Comparison of ENCODE assay signal across 8 mouse cellular contexts in genomic region chr9:108459939-108460318, GRCm38 (mm10). TPM values are rescaled to one million over a fixed set of nuclear protein-coding genes. Genes with fewer than 3 reads are reported as not detected.
A peak's percentile ranks its signal among the peaks of the same experiment; 100 is the strongest.
DNase-seq lines count a peak whose midpoint lies in the region; ATAC-seq and TF ChIP-seq lines count a peak whose summit lies in the region.

No protein-coding gene starts in this region.

- TF ChIP-seq POLR2A in ES-Bruce4 (IDR thresholded peaks at IDR 0.05; ENCODE audit: insufficient read depth, low read length): no peak

- TF ChIP-seq CTCF in C2C12 (IDR thresholded peaks at IDR 0.05; ENCODE audit: control insufficient read depth, insufficient read depth, insufficient read length) (no peak), ES-Bruce4 (IDR thresholded peaks at IDR 0.05; ENCODE audit: low read depth, low read length) (no peak)

- H3K27me3 ChIP-seq in C2C12 (ENCODE audit: control insufficient read depth, insufficient read depth, insufficient read length) (no peaks in the 10 kb centered on the region), ES-Bruce4 (ENCODE audit: control insufficient read depth, insufficient read depth, low read length, poor library complexity, severe bottlenecking) (no peaks in the 10 kb centered on the region)
- no peaks in the 10 kb centered on the region for H3K27me3 ChIP-seq in heart, embryonic 15.5 days
- no peaks in the 10 kb centered on the region for H3K27me3 ChIP-seq in liver, embryonic 16.5 days (ENCODE audit: control insufficient read depth, insufficient read depth, low read depth, low read length)

- H3K9me3 ChIP-seq in ES-Bruce4 (replicated peaks; ENCODE audit: control insufficient read depth, insufficient read depth, low read length, poor library complexity, severe bottlenecking): no peaks in the 10 kb centered on the region
- H3K9me3 ChIP-seq in heart, embryonic 15.5 days (replicated peaks): no peaks in the 10 kb centered on the region
- no peaks in the 10 kb centered on the region for H3K9me3 ChIP-seq in liver, embryonic 16.5 days (replicated peaks; ENCODE audit: control insufficient read depth, low read length)

- H3K4me1 ChIP-seq in ES-Bruce4 (ENCODE audit: control insufficient read depth, insufficient read depth, low read length): peaks cover 10% of the 10 kb centered on the region
- H3K4me1 ChIP-seq in heart, embryonic 15.5 days (replicated peaks): peaks cover 21% of the 10 kb centered on the region
- peaks cover 23% of the 10 kb centered on the region for H3K4me1 ChIP-seq in liver, embryonic 16.5 days (ENCODE audit: control insufficient read depth, low read depth, low read length)

- peaks cover 39% of the 10 kb centered on the region for H3K79me2 ChIP-seq in C2C12 (ENCODE audit: control insufficient read depth, insufficient read depth)

- H3K79me3 ChIP-seq in C2C12 (ENCODE audit: low read depth): peaks cover 18% of the 10 kb centered on the region

- no peak for TF ChIP-seq EP300 in ES-Bruce4 (IDR thresholded peaks at IDR 0.05; ENCODE audit: insufficient read depth, low read depth, low read length)

- H3K4me3 ChIP-seq in C2C12 (ENCODE audit: insufficient read depth, poor library complexity, severe bottlenecking) (peak overlapping the region; percentile 92), ES-Bruce4 (ENCODE audit: low read depth, low read length) (no peak overlapping the region)
- H3K4me3 ChIP-seq in heart, embryonic 15.5 days: peak overlapping the region; percentile 87
- peak overlapping the region; percentile 89 for H3K4me3 ChIP-seq in liver, embryonic 16.5 days (ENCODE audit: low read depth, low read length)

- H3K36me3 ChIP-seq in C2C12 (ENCODE audit: control insufficient read depth, insufficient read depth) (peaks cover 12% of the 10 kb centered on the region), ES-Bruce4 (ENCODE audit: control insufficient read depth, insufficient read depth, low read length, poor library complexity, severe bottlenecking) (peaks cover 13% of the 10 kb centered on the region)
- H3K36me3 ChIP-seq in heart, embryonic 15.5 days: peaks cover 19% of the 10 kb centered on the region
- peaks cover 4% of the 10 kb centered on the region for H3K36me3 ChIP-seq in liver, embryonic 16.5 days (ENCODE audit: control insufficient read depth, insufficient read depth)

- H3K4me2 ChIP-seq in heart, embryonic 15.5 days: peak overlapping the region; percentile 76
- peak overlapping the region; percentile 85 for H3K4me2 ChIP-seq in liver, embryonic 16.5 days (ENCODE audit: low read depth, low read length)

- no peak for DNase-seq in urinary bladder, postnatal 36 days (ENCODE audit: low spot score in 2 of 2)
- no peak for DNase-seq in urinary bladder, adult 18-20 months (ENCODE audit: low spot score in 2 of 2)
- DNase-seq in kidney, postnatal 36 days: no peak
- DNase-seq in layer of hippocampus, adult 9-11 months: no peak

- ATAC-seq in heart, embryonic 15.5 days (replicated peaks; ENCODE audit: insufficient number of reproducible peaks, insufficient read depth, low FRiP score, low read depth): no peak
- ATAC-seq in liver, embryonic 16.5 days (ENCODE audit: low read depth): no peak

- 74% methylated on average over 1 of the region's 1 CpGs for WGBS in heart, embryonic 15.5 days
- WGBS in liver, embryonic 16.5 days (ENCODE audit: insufficient replicate concordance): 86% methylated on average over 1 of the region's 1 CpGs

- no peak overlapping the region; the same call in 1 of the 2 replicates for H3K9ac ChIP-seq in ES-Bruce4 (ENCODE audit: low read depth, poor library complexity, severe bottlenecking)
- no peak overlapping the region for H3K9ac ChIP-seq in heart, embryonic 15.5 days
- H3K9ac ChIP-seq in liver, embryonic 16.5 days (ENCODE audit: low read depth, low read length): peak overlapping the region; percentile 85; the same call in 1 of the 2 replicates

- no peak overlapping the region for H3ac ChIP-seq in C2C12 (ENCODE audit: control insufficient read depth, insufficient read length, low read depth)

- peak overlapping the region; percentile 61 for H3K27ac ChIP-seq in ES-Bruce4 (ENCODE audit: insufficient read depth, low read length)
- H3K27ac ChIP-seq in heart, embryonic 15.5 days: peak overlapping the region; percentile 93
- H3K27ac ChIP-seq in liver, embryonic 16.5 days (ENCODE audit: low read length): peak overlapping the region; percentile 88

TF ChIP-seq in C2C12, 6 proteins besides CTCF, POLR2A, EP300 and RAD21:
- no peak for TF ChIP-seq CEBPB (IDR thresholded peaks at IDR 0.05; ENCODE audit: low read depth)

RNA-seq across cellular contexts. Expression of gene Ccdc71, which starts 0.4 kb away (rescaled TPM):
- polyA plus RNA-seq in C2C12 (2012; fragmentation: generic; extraction: Trizol) (35.2 TPM), ES-Bruce4 (2011; ENCODE audit: insufficient read depth, insufficient read length, low read depth, missing spikeins) (26.4 and 31.6 TPM in 2 replicates)
- polyA plus RNA-seq in heart, embryonic 15.5 days (2015; fragmentation: Nextera tagmentation; extraction: Ambion mirVana): 32.2 and 42.1 TPM in 2 replicates
- polyA plus RNA-seq in liver, embryonic 16.5 days (2015; fragmentation: Nextera tagmentation; extraction: Ambion mirVana): 17.4 and 19.8 TPM in 2 replicates

RNA-seq across cellular contexts. Expression of gene Klhdc8b, which starts 1.5 kb away (rescaled TPM):
- polyA plus RNA-seq in C2C12 (2012; fragmentation: generic; extraction: Trizol) (1.4 TPM), ES-Bruce4 (2011; ENCODE audit: insufficient read depth, insufficient read length, low read depth, missing spikeins) (5.8 and 6.4 TPM in 2 replicates)
- polyA plus RNA-seq in heart, embryonic 15.5 days (2015; fragmentation: Nextera tagmentation; extraction: Ambion mirVana): 95.7 and 103 TPM in 2 replicates
- polyA plus RNA-seq in liver, embryonic 16.5 days (2015; fragmentation: Nextera tagmentation; extraction: Ambion mirVana): 13.3 and 14.8 TPM in 2 replicates

RNA-seq across cellular contexts. Expression of gene Lamb2, which starts 19.6 kb away (rescaled TPM):
- polyA plus RNA-seq in C2C12 (2012; fragmentation: generic; extraction: Trizol) (36.3 TPM), ES-Bruce4 (2011; ENCODE audit: insufficient read depth, insufficient read length, low read depth, missing spikeins) (27.4 and 39.0 TPM in 2 replicates)
- polyA plus RNA-seq in heart, embryonic 15.5 days (2015; fragmentation: Nextera tagmentation; extraction: Ambion mirVana): 55.5 and 64.2 TPM in 2 replicates
- polyA plus RNA-seq in liver, embryonic 16.5 days (2015; fragmentation: Nextera tagmentation; extraction: Ambion mirVana): 9.7 and 10.7 TPM in 2 replicates

RNA-seq across cellular contexts. Expression of gene BC048562, which starts 23.6 kb away (rescaled TPM):
- polyA plus RNA-seq in C2C12 (2012; fragmentation: generic; extraction: Trizol) (not detected), ES-Bruce4 (2011; ENCODE audit: insufficient read depth, insufficient read length, low read depth, missing spikeins) (not detected in 2 replicates)
- not detected in 2 replicates for polyA plus RNA-seq in heart, embryonic 15.5 days (2015; fragmentation: Nextera tagmentation; extraction: Ambion mirVana)
- not detected in 2 replicates for polyA plus RNA-seq in liver, embryonic 16.5 days (2015; fragmentation: Nextera tagmentation; extraction: Ambion mirVana)

RNA-seq across cellular contexts. Expression of gene Usp19, which starts 30.5 kb away (rescaled TPM):
- polyA plus RNA-seq in C2C12 (2012; fragmentation: generic; extraction: Trizol) (70.8 TPM), ES-Bruce4 (2011; ENCODE audit: insufficient read depth, insufficient read length, low read depth, missing spikeins) (86.0 and 90.9 TPM in 2 replicates)
- polyA plus RNA-seq in heart, embryonic 15.5 days (2015; fragmentation: Nextera tagmentation; extraction: Ambion mirVana): 51.5 and 68.5 TPM in 2 replicates
- polyA plus RNA-seq in liver, embryonic 16.5 days (2015; fragmentation: Nextera tagmentation; extraction: Ambion mirVana): 25.7 and 28.6 TPM in 2 replicates
